Mouse (Mus musculus) midbrain, embryonic 16.5 days (tissue): ENCODE results near the gene Atp5c1. TPM values are rescaled to one million over a fixed set of nuclear protein-coding genes. Genes with fewer than 3 reads are reported as not detected.

Experiments
- ATAC-seq: fragments of 200-750 bp; cut with Nextera tagmentation; 2 replicates; pipeline ENCODE4 v1.8.0; 2017; ENCODE audit warnings: moderate TSS enrichment
- H3K27ac ChIP-seq: fragments of 300-500 bp; sonication (generic); 2 replicates; pipeline ENCODE4 v1.5.1; 2014; ENCODE audit warnings: mild to moderate bottlenecking, low read length, mixed read lengths
- H3K27me3 ChIP-seq: fragments of 300-500 bp; sonication (generic); 2 replicates; pipeline ENCODE4 v1.6.1; 2014; ENCODE audit warnings: low read depth, low read length, mixed read lengths; ENCODE audit not compliant: control insufficient read depth, insufficient read depth
- H3K36me3 ChIP-seq: fragments of 300-500 bp; sonication (generic); 2 replicates; pipeline ENCODE4 v1.6.1; 2014; ENCODE audit warnings: mild to moderate bottlenecking, low read length, moderate library complexity, mixed read lengths; ENCODE audit not compliant: control insufficient read depth, insufficient read depth
- H3K4me1 ChIP-seq: fragments of 300-500 bp; sonication (generic); 2 replicates; pipeline ENCODE4 v1.6.1; 2014; ENCODE audit warnings: mild to moderate bottlenecking, low read length, mixed read lengths; ENCODE audit not compliant: control insufficient read depth, insufficient read depth
- H3K4me2 ChIP-seq: fragments of 300-500 bp; sonication (generic); 2 replicates; pipeline ENCODE4 v1.6.1; 2014; ENCODE audit warnings: mild to moderate bottlenecking, low read length, mixed read lengths
- H3K4me3 ChIP-seq: fragments of 300-500 bp; sonication (generic); 2 replicates; pipeline ENCODE4 v1.5.1; 2014; ENCODE audit warnings: low read depth, mild to moderate bottlenecking, low read length, moderate library complexity, mixed read lengths
- H3K9ac ChIP-seq: fragments of 300-500 bp; sonication (generic); 2 replicates; pipeline ENCODE4 v1.6.1; 2014; ENCODE audit warnings: low read depth, low read length, mixed read lengths
- H3K9me3 ChIP-seq: fragments of 300-500 bp; sonication (generic); replicated peaks from 2 replicates; pipeline ENCODE4 v1.6.1; 2014; ENCODE audit warnings: mild to moderate bottlenecking, low read length, mixed read lengths; ENCODE audit not compliant: control insufficient read depth, poor library complexity, severe bottlenecking
- WGBS: fragments of 180-500 bp; shearing (Covaris S2); extraction: QIAGEN DNeasy Blood & Tissue Kit; methylation state at CpG from one replicate; pipeline ENCODE4 v1.1.7; 2014; 5-methylcytosine and 5-hydroxymethylcytosine counted together
- polyA plus RNA-seq: library from polyadenylated mRNA; unstranded; fragments of >200 nt; fragmentation: Nextera tagmentation; extraction: Ambion mirVana; gene quantifications from 2 replicates; pipeline ENCODE4 v1.2.1, GENCODE M21; 2015

Gene Atp5c1
- polyA plus RNA-seq = 534 and 572 TPM in 2 replicates

DNA sequence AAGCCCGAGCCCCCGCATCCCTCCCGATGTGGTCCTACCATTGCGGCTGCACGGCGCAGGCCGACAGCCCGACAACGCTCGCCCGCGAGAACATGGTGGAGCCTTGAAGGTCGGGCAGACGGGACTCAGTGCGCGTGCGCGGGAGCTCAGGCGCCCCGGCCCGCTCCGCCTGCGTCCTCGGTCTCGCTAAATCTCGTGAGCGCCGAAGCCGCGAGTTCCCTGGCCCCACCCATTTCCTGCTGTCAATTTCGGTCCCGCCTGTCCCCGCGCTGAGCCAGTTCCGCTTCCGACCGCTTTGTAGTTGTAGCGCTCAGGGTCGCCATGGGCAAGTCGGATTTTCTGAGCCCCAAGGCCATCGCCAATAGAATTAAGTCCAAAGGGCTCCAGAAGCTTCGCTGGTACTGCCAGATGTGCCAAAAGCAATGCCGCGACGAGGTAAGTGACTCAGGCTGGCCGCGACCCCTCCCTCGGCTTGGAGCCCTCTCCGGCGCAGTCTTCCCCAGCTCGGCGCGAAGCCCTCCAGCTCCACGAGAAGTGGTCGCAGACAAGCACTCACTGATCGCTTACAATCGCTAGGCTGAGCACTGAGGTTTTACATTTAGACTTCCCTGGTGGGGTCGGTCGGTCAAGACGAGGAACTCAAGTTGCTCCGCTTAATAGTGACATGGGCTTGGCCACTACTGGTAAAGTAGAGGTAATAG lies at the start of gene Atp5c1, which contains the start of gene Kin:
Atp5c1 (minus strand) TSS at position 201 of the 701 bp plus-strand sequence.
Kin (plus strand) TSS at position 284 of the 701 bp plus-strand sequence.
- WGBS = under 1% methylated on average over 57 of the region's 61 CpGs

GRCm38 (mm10) chr2:10128571-10128970 lies 48.3 kb upstream of the Atp5c1 start:
- no peak overlapping the region for H3K4me3 ChIP-seq
- H3K4me1 ChIP-seq = no peaks in the 10 kb centered on the region
- no peaks in the 10 kb centered on the region for H3K36me3 ChIP-seq
- H3K9me3 ChIP-seq = no peaks in the 10 kb centered on the region
- ATAC-seq = no peak
- no peak overlapping the region for H3K4me2 ChIP-seq
- no peaks in the 10 kb centered on the region for H3K27me3 ChIP-seq
- 78% methylated on average over 4 of the region's 4 CpGs for WGBS
- H3K9ac ChIP-seq = no peak overlapping the region
- H3K27ac ChIP-seq = no peak overlapping the region

More for the DNA sequence above, at the start of gene Atp5c1, which contains the start of gene Kin:
- H3K4me2 ChIP-seq = peak within 1 kb of the TSS; percentile 78
- peak within 1 kb of the TSS; percentile 96 for H3K4me3 ChIP-seq
- H3K36me3 ChIP-seq = 0 out of 2 replicates have a peak, but pooled peaks cover 2% of the 10 kb centered on the region
- peak within 1 kb of the TSS; percentile 99 for H3K9ac ChIP-seq
- H3K27me3 ChIP-seq = no peaks in the 10 kb centered on the region
- ATAC-seq = peak; percentile 98
- H3K4me1 ChIP-seq = peaks cover 35% of the 10 kb centered on the region
- H3K27ac ChIP-seq = peak within 1 kb of the TSS; percentile 96
- H3K9me3 ChIP-seq = no peaks in the 10 kb centered on the region

- ATAC-seq = no peak
- Histone ChIP-seq H3K4me2 (no peak overlapping the region), H3K36me3 (no peaks in the 10 kb centered on the region), H3K4me1 (no peaks in the 10 kb centered on the region), H3K27ac (no peak overlapping the region), H3K9ac (no peak overlapping the region), H3K9me3 (no peaks in the 10 kb centered on the region), H3K4me3 (no peak overlapping the region), H3K27me3 (no peaks in the 10 kb centered on the region)
- WGBS = 91% methylated on average over 5 of the region's 5 CpGs
Observed at GRCm38 (mm10) chr2:10127471-10127870, 47.2 kb upstream of the Atp5c1 start.

- Histone ChIP-seq H3K4me2 (no peak overlapping the region), H3K9me3 (no peaks in the 10 kb centered on the region), H3K4me1 (no peaks in the 10 kb centered on the region), H3K4me3 (no peak overlapping the region), H3K27ac (no peak overlapping the region), H3K36me3 (no peaks in the 10 kb centered on the region), H3K9ac (no peak overlapping the region), H3K27me3 (no peaks in the 10 kb centered on the region)
- no peak for ATAC-seq
- 96% methylated on average over 4 of the region's 4 CpGs for WGBS
Observed at GRCm38 (mm10) chr2:10126122-10126521, 45.8 kb upstream of the Atp5c1 start.

GRCm38 (mm10) chr2:10121826-10122225 lies 41.5 kb upstream of the Atp5c1 start:
- no peaks in the 10 kb centered on the region for H3K4me1 ChIP-seq
- H3K36me3 ChIP-seq = no peaks in the 10 kb centered on the region
- H3K27ac ChIP-seq = no peak overlapping the region
- H3K9ac ChIP-seq = no peak overlapping the region
- H3K27me3 ChIP-seq = no peaks in the 10 kb centered on the region
- no peak overlapping the region for H3K4me2 ChIP-seq
- 61% methylated on average over 3 of the region's 3 CpGs for WGBS
- no peaks in the 10 kb centered on the region for H3K9me3 ChIP-seq
- no peak overlapping the region for H3K4me3 ChIP-seq
- ATAC-seq = no peak

DNA sequence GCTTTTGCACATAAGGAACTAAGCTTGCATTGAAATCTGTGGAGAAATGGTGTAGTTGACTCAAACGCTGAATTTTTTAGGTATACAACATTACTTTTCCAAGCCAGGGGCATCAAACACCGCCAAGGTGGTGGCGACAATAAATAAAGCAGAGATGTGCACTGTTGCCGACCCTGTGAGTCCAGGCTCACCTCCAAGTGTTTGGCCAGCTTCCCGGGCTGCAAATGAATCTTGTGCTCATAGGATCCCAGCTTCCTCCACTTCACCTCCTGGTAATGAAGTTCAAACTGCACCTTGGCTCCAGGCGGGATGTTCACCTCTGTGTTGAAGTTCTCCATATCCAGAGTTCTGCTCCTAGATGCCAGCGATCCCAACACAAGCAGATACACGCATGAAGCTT lies 39.0 kb upstream of the Atp5c1 start:
- no peak overlapping the region for H3K4me3 ChIP-seq
- H3K9ac ChIP-seq = no peak overlapping the region
- H3K36me3 ChIP-seq = no peaks in the 10 kb centered on the region
- H3K9me3 ChIP-seq = no peaks in the 10 kb centered on the region
- no peak overlapping the region for H3K27ac ChIP-seq
- H3K4me1 ChIP-seq = no peaks in the 10 kb centered on the region
- H3K4me2 ChIP-seq = no peak overlapping the region
- no peak for ATAC-seq
- no peaks in the 10 kb centered on the region for H3K27me3 ChIP-seq
- 91% methylated on average over 8 of the region's 8 CpGs for WGBS

DNA sequence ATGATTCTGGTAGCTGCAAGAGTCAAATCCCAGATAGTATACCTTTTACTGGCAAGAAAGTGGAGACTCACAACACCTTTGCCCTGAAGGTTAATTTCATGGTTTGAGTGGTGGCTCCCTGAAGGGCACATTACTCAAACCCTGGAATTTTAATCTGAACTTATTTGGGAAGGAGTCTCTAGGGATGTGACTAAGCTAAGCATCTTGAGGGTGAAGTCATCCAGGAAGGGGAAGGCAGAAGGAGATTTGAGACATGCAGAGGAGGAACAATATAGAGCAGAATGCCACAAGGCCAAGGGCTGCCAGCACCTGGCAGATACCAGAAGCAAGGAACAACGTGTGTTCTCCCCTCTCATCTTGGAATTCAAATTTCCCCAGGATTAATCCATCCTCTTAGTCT lies 38.4 kb upstream of the Atp5c1 start:
- no peaks in the 10 kb centered on the region for H3K36me3 ChIP-seq
- WGBS = 60% methylated on average over 1 of the region's 1 CpGs
- H3K27ac ChIP-seq = no peak overlapping the region
- H3K27me3 ChIP-seq = no peaks in the 10 kb centered on the region
- H3K9me3 ChIP-seq = no peaks in the 10 kb centered on the region
- H3K4me3 ChIP-seq = no peak overlapping the region
- no peak overlapping the region for H3K4me2 ChIP-seq
- no peak overlapping the region for H3K9ac ChIP-seq
- no peaks in the 10 kb centered on the region for H3K4me1 ChIP-seq
- ATAC-seq = no peak

- no peak overlapping the region for H3K9ac ChIP-seq
- ATAC-seq = no peak
- no peaks in the 10 kb centered on the region for H3K27me3 ChIP-seq
- no peak overlapping the region for H3K4me3 ChIP-seq
- WGBS = 74% methylated on average over 6 of the region's 6 CpGs
- H3K4me2 ChIP-seq = no peak overlapping the region
- H3K4me1 ChIP-seq = no peaks in the 10 kb centered on the region; the same call in 1 of the 2 replicates
- no peaks in the 10 kb centered on the region for H3K36me3 ChIP-seq
- H3K27ac ChIP-seq = no peak overlapping the region
- H3K9me3 ChIP-seq = no peaks in the 10 kb centered on the region
Observed at GRCm38 (mm10) chr2:10108535-10109189, 28.4 kb upstream of the Atp5c1 start.

GRCm38 (mm10) chr2:10101180-10101579 lies 20.9 kb upstream of the Atp5c1 start:
- no peaks in the 10 kb centered on the region for H3K4me1 ChIP-seq
- H3K9ac ChIP-seq = no peak overlapping the region
- ATAC-seq = 0 out of 2 replicates have a peak, but pooled peaks have one; percentile 40
- no peaks in the 10 kb centered on the region for H3K9me3 ChIP-seq
- H3K27ac ChIP-seq = no peak overlapping the region
- H3K36me3 ChIP-seq = no peaks in the 10 kb centered on the region
- WGBS = 34% methylated on average over 6 of the region's 6 CpGs
- H3K4me2 ChIP-seq = no peak overlapping the region
- H3K27me3 ChIP-seq = no peaks in the 10 kb centered on the region
- H3K4me3 ChIP-seq = no peak overlapping the region
